Mouse (Mus musculus) MEL (cell line): ENCODE data around the gene Vamp2. TPM values are rescaled to one million over a fixed set of nuclear protein-coding genes. Genes with fewer than 3 reads are reported as not detected.

Source experiments
- DNase-seq: peaks from one replicate; pipeline ENCODE4 v3.0.0; 2011; ENCODE audit warnings: low read depth, low spot score
- H3K27ac ChIP-seq: 2 replicates; pipeline ENCODE4 v1.5.1; 2012; ENCODE audit warnings: low read depth, mild to moderate bottlenecking, control low read depth, low read length, moderate library complexity; ENCODE audit not compliant: control insufficient read depth
- H3K27me3 ChIP-seq, 2 experiments: fragments of 150-350 bp in 1 of 2; sonication (generic) in 1 of 2; 2 replicates each; pipeline ENCODE4 v1.6.1; 2012; ENCODE audit warnings: low read length in 2 of 2, mild to moderate bottlenecking in 2 of 2, improper control_type of control experiment in 1 of 2, moderate library complexity in 1 of 2; ENCODE audit not compliant: insufficient read depth in 2 of 2, control insufficient read depth in 1 of 2
- H3K36me3 ChIP-seq, 2 experiments: 2 replicates each; pipeline ENCODE4 v1.6.1; 2012 to 2014; ENCODE audit warnings: low read length in 2 of 2, improper control_type of control experiment in 1 of 2, inconsistent platforms in 1 of 2, mild to moderate bottlenecking in 1 of 2; ENCODE audit not compliant: insufficient read depth in 2 of 2, control insufficient read depth in 1 of 2
- H3K4me1 ChIP-seq, 2 experiments: fragments of 150-350 bp in 1 of 2; sonication (generic) in 1 of 2; 2 replicates each; pipeline ENCODE4 v1.6.1; 2012; ENCODE audit warnings: low read length in 2 of 2, improper control_type of control experiment in 1 of 2, mild to moderate bottlenecking in 1 of 2; ENCODE audit not compliant: insufficient read depth in 2 of 2, control insufficient read depth in 1 of 2
- H3K4me3 ChIP-seq, 2 experiments: fragments of 150-350 bp in 1 of 2; sonication (generic) in 1 of 2; 2 replicates each; pipeline ENCODE4 v1.5.1; 2012; ENCODE audit warnings: low read depth in 2 of 2, low read length in 2 of 2, mild to moderate bottlenecking in 2 of 2, moderate library complexity in 2 of 2, control low read depth in 1 of 2, improper control_type of control experiment in 1 of 2; ENCODE audit not compliant: control insufficient read depth in 1 of 2, insufficient read depth in 1 of 2
- H3K79me2 ChIP-seq: 2 replicates; pipeline ENCODE4 v1.6.1; 2012; ENCODE audit warnings: mild to moderate bottlenecking, low read length, moderate library complexity; ENCODE audit not compliant: control insufficient read depth, poor library complexity, insufficient read depth
- H3K9ac ChIP-seq: 2 replicates; pipeline ENCODE4 v1.6.1; 2012; ENCODE audit warnings: low read depth, mild to moderate bottlenecking, control low read depth, low read length, moderate library complexity; ENCODE audit not compliant: control insufficient read depth, poor library complexity, severe bottlenecking
- H3K9me3 ChIP-seq: fragments of 150-350 bp; sonication (generic); replicated peaks from 2 replicates; pipeline ENCODE4 v1.6.1; 2012; ENCODE audit warnings: mild to moderate bottlenecking, low read length, improper control_type of control experiment, moderate library complexity; ENCODE audit not compliant: insufficient read depth
- BHLHE40 ChIP-seq: IDR thresholded peaks from 2 replicates; pipeline ENCODE4 v1.6.1; 2012; ENCODE audit warnings: low read depth, mild to moderate bottlenecking, inconsistent platforms, low read length, improper control_type of control experiment, borderline replicate concordance
- CHD1 ChIP-seq: IDR thresholded peaks from 2 replicates; pipeline ENCODE4 v1.6.1; 2012; ENCODE audit warnings: low read depth, mild to moderate bottlenecking, inconsistent platforms, low read length, improper control_type of control experiment
- CHD2 ChIP-seq: IDR thresholded peaks from 2 replicates; pipeline ENCODE4 v1.6.1; 2011; ENCODE audit warnings: low read length, improper control_type of control experiment
- CTCF ChIP-seq, 3 experiments: IDR thresholded peaks in 2 of 3; conservative IDR thresholded peaks in 1 of 3; 2 replicates each; pipeline ENCODE4 v1.5.1; 2011 to 2012; ENCODE audit warnings: low read length in 3 of 3, low read depth in 2 of 3, mild to moderate bottlenecking in 2 of 3, improper control_type of control experiment in 1 of 3, inconsistent platforms in 1 of 3, mixed read lengths in 1 of 3, moderate library complexity in 1 of 3; ENCODE audit not compliant: control insufficient read depth in 1 of 3, insufficient read depth in 1 of 3, poor library complexity in 1 of 3, severe bottlenecking in 1 of 3
- E2F4 ChIP-seq: IDR thresholded peaks from 2 replicates; pipeline ENCODE4 v1.6.1; 2011; ENCODE audit warnings: low read depth, low read length, improper control_type of control experiment, borderline replicate concordance
- ELF1 ChIP-seq: IDR thresholded peaks from 2 replicates; pipeline ENCODE4 v1.6.1; 2014; ENCODE audit warnings: low read depth, mild to moderate bottlenecking, inconsistent platforms, low read length, improper control_type of control experiment, moderate library complexity
- EP300 ChIP-seq, 2 experiments: IDR thresholded peaks; 2 replicates each; pipeline ENCODE4 v1.6.1; 2011; ENCODE audit warnings: improper control_type of control experiment in 2 of 2, low read length in 2 of 2, low read depth in 1 of 2, mild to moderate bottlenecking in 1 of 2
- ETS1 ChIP-seq: IDR thresholded peaks from 2 replicates; pipeline ENCODE4 v1.6.1; 2012; ENCODE audit warnings: low read depth, mild to moderate bottlenecking, inconsistent platforms, low read length, improper control_type of control experiment, moderate library complexity
- GABPA ChIP-seq: IDR thresholded peaks from 2 replicates; pipeline ENCODE4 v1.6.1; 2012; ENCODE audit warnings: low read depth, mild to moderate bottlenecking, inconsistent platforms, low read length, improper control_type of control experiment, moderate library complexity
- HCFC1 ChIP-seq: IDR thresholded peaks from 2 replicates; pipeline ENCODE4 v1.6.1; 2012; ENCODE audit warnings: low read depth, mild to moderate bottlenecking, inconsistent platforms, low read length, improper control_type of control experiment, moderate library complexity
- JUND ChIP-seq: IDR thresholded peaks from 2 replicates; pipeline ENCODE4 v1.6.1; 2011; ENCODE audit warnings: low read depth, mild to moderate bottlenecking, improper control_type of control experiment, low read length
- MAZ ChIP-seq: IDR thresholded peaks from 2 replicates; pipeline ENCODE4 v1.6.1; 2012; ENCODE audit warnings: low read depth, mild to moderate bottlenecking, inconsistent platforms, low read length, improper control_type of control experiment
- MXI1 ChIP-seq: IDR thresholded peaks from 2 replicates; pipeline ENCODE4 v1.6.1; 2011; ENCODE audit warnings: mild to moderate bottlenecking, low read depth, low read length, improper control_type of control experiment
- MYB ChIP-seq: IDR thresholded peaks from 2 replicates; pipeline ENCODE4 v1.6.1; 2011; ENCODE audit warnings: mild to moderate bottlenecking, low read depth, low read length, improper control_type of control experiment
- MYC ChIP-seq: IDR thresholded peaks from 2 replicates; pipeline ENCODE4 v1.6.1; 2011; ENCODE audit warnings: low read depth, mild to moderate bottlenecking, low read length, improper control_type of control experiment, moderate library complexity
- NRF1 ChIP-seq: IDR thresholded peaks from 2 replicates; pipeline ENCODE4 v1.6.1; 2014; ENCODE audit warnings: low read depth, mild to moderate bottlenecking, inconsistent platforms, low read length, improper control_type of control experiment, moderate library complexity; ENCODE audit not compliant: poor library complexity, insufficient read depth, severe bottlenecking
- POLR2AphosphoS2 ChIP-seq: IDR thresholded peaks from 2 replicates; pipeline ENCODE4 v1.6.1; 2011; ENCODE audit warnings: low read length, improper control_type of control experiment
- RCOR1 ChIP-seq: IDR thresholded peaks from 2 replicates; pipeline ENCODE4 v1.6.1; 2012; ENCODE audit warnings: low read depth, mild to moderate bottlenecking, inconsistent platforms, low read length, improper control_type of control experiment
- SIN3A ChIP-seq: IDR thresholded peaks from 2 replicates; pipeline ENCODE4 v1.6.1; 2012; ENCODE audit warnings: low read length, improper control_type of control experiment, inconsistent platforms
- TAL1 ChIP-seq: IDR thresholded peaks from 2 replicates; pipeline ENCODE4 v1.6.1; 2012; ENCODE audit warnings: mild to moderate bottlenecking, inconsistent platforms, low read length, moderate library complexity, mixed read lengths
- UBTF ChIP-seq: IDR thresholded peaks from 2 replicates; pipeline ENCODE4 v1.6.1; 2012; ENCODE audit warnings: low read depth, mild to moderate bottlenecking, inconsistent platforms, low read length, improper control_type of control experiment, moderate library complexity, borderline replicate concordance; ENCODE audit not compliant: insufficient read depth
- USF1 ChIP-seq: IDR thresholded peaks from 2 replicates; pipeline ENCODE4 v1.6.1; 2014; ENCODE audit warnings: low read depth, mild to moderate bottlenecking, inconsistent platforms, low read length, improper control_type of control experiment, moderate library complexity
- USF2 ChIP-seq, 2 experiments: IDR thresholded peaks; 2 replicates each; pipeline ENCODE4 v1.6.1; 2011 to 2012; ENCODE audit warnings: improper control_type of control experiment in 2 of 2, low read length in 2 of 2, borderline replicate concordance in 1 of 2, inconsistent platforms in 1 of 2, low read depth in 1 of 2, mild to moderate bottlenecking in 1 of 2; ENCODE audit not compliant: insufficient read depth in 1 of 2
- ZC3H11A ChIP-seq: IDR thresholded peaks from 2 replicates; pipeline ENCODE4 v1.6.1; 2012; ENCODE audit warnings: low read depth, mild to moderate bottlenecking, inconsistent platforms, low read length, improper control_type of control experiment
- ZKSCAN1 ChIP-seq: IDR thresholded peaks from 2 replicates; pipeline ENCODE4 v1.6.1; 2012; ENCODE audit warnings: low read depth, mild to moderate bottlenecking, inconsistent platforms, low read length, improper control_type of control experiment, moderate library complexity
- ZMIZ1 ChIP-seq: IDR thresholded peaks from 2 replicates; pipeline ENCODE4 v1.6.1; 2012; ENCODE audit warnings: low read depth, mild to moderate bottlenecking, inconsistent platforms, low read length, improper control_type of control experiment, moderate library complexity
- ZNF384 ChIP-seq: IDR thresholded peaks from 2 replicates; pipeline ENCODE4 v1.6.1; 2012; ENCODE audit warnings: low read depth, mild to moderate bottlenecking, inconsistent platforms, low read length, improper control_type of control experiment
- polyA plus RNA-seq, 2 experiments: library from polyadenylated mRNA; stranded (reverse) in 1 of 2; unstranded in 1 of 2; fragments of >175 nt in 1 of 2; fragments of >200 nt in 1 of 2; gene quantifications; 2 replicates each; pipeline versions ENCODE4 v1.2.1 to v1.2.4; 2012; ENCODE audit warnings: low replicate concordance in 2 of 2, low read depth in 1 of 2; ENCODE audit not compliant: insufficient read length in 2 of 2, insufficient read depth in 1 of 2, missing spikeins in 1 of 2
- total RNA-seq: library from RNA; depleted of rRNA; stranded (reverse); fragments of 300-350 nt; gene quantifications from 2 replicates; pipeline ENCODE4 v1.2.3, GENCODE M21; 2012

Gene Vamp2
- total and polyA plus RNA-seq, 3 experiments: 3.3 to 28.9 TPM; not detected in 1

GRCm38 (mm10) chr11:69121741-69122335 lies 33.5 kb downstream of the Vamp2 start:
- peak overlapping the region; percentile 60 for H3K9ac ChIP-seq
- H3K4me1 ChIP-seq: peaks cover 0 to 16% of the 10 kb centered on the region in 2 experiments; a peak in 2 of 4 replicates
- TF ChIP-seq MAZ (peak; percentile 84; the same call in 1 of the 2 replicates), ETS1 (0 out of 2 replicates have a peak, but pooled peaks have one; percentile 18), TAL1 (no peak), UBTF (0 out of 2 replicates have a peak, but pooled peaks have one; percentile 15)
- H3K4me3 ChIP-seq: peak overlapping the region; percentile 20 to 88
- H3K36me3 ChIP-seq: peaks cover 0 to 5% of the 10 kb centered on the region in 2 experiments; a peak in 2 of 4 replicates
- H3K27me3 ChIP-seq: no peaks in the 10 kb centered on the region
- no peaks in the 10 kb centered on the region; the same call in 1 of the 2 replicates for H3K79me2 ChIP-seq
- peak; percentile 65 for DNase-seq
- H3K9me3 ChIP-seq: no peaks in the 10 kb centered on the region
- no peak overlapping the region for H3K27ac ChIP-seq

GRCm38 (mm10) chr11:69122336-69122951 lies 34.2 kb downstream of the Vamp2 start, which contains the start of gene 9130213A22Rik:
9130213A22Rik (minus strand) TSS chr11:69122589.
- Histone ChIP-seq H3K9ac (peak within 1 kb of the TSS; percentile 60), H3K36me3 (no peaks in the 10 kb centered on the region; a peak in 1 of 4 replicates), H3K9me3 (no peaks in the 10 kb centered on the region), H3K4me3 (peak within 1 kb of the TSS; percentile 20 to 88), H3K27me3 (no peaks in the 10 kb centered on the region), H3K4me1 (peaks cover 0 to 10% of the 10 kb centered on the region in 2 experiments; a peak in 2 of 4 replicates), H3K27ac (no peak within 1 kb of the TSS), H3K79me2 (no peaks in the 10 kb centered on the region; the same call in 1 of the 2 replicates)
- DNase-seq: peak; percentile 88
- TF ChIP-seq CTCF (IDR thresholded peaks at IDR 0.05 in 2 of 3, conservative IDR thresholded peaks at IDR 0.05 in 1 of 3; ENCODE audit: control insufficient read depth in 1 of 3, insufficient read depth in 1 of 3, low read depth in 2 of 3, low read length in 3 of 3, poor library complexity in 1 of 3, severe bottlenecking in 1 of 3): peak in 2 of 3 experiments; percentile 68 to 81; a peak in 5 of 6 replicates
- no peak for TF ChIP-seq USF2 (IDR thresholded peaks at IDR 0.05; ENCODE audit: borderline replicate concordance in 1 of 2, insufficient read depth in 1 of 2, low read depth in 1 of 2, low read length in 2 of 2)
- TF ChIP-seq HCFC1: 0 out of 2 replicates have a peak, but pooled peaks have one; percentile 50
- 0 out of 2 replicates have a peak, but pooled peaks have one; percentile 9 for TF ChIP-seq ZNF384
- no peak for TF ChIP-seq ELF1
- no peak for TF ChIP-seq MYC
- no peak for TF ChIP-seq POLR2AphosphoS2
- no peak for TF ChIP-seq ZKSCAN1
- TF ChIP-seq E2F4: no peak
- peak; percentile 56; the same call in 1 of the 2 replicates for TF ChIP-seq MAZ
- TF ChIP-seq NRF1: peak; percentile 30; the same call in 1 of the 2 replicates
- TF ChIP-seq UBTF: peak; percentile 96; the same call in 1 of the 2 replicates
- peak; percentile 90; the same call in 1 of the 2 replicates for TF ChIP-seq CHD1
- TF ChIP-seq ZC3H11A: no peak
- TF ChIP-seq BHLHE40: no peak
- no peak for TF ChIP-seq MYB
- TF ChIP-seq USF1: no peak
- no peak for TF ChIP-seq TAL1
- 0 out of 2 replicates have a peak, but pooled peaks have one; percentile 73 for TF ChIP-seq MXI1
- no peak for TF ChIP-seq JUND
- TF ChIP-seq CHD2: no peak
- peak; percentile 51 for TF ChIP-seq SIN3A
- TF ChIP-seq ETS1: no peak
- TF ChIP-seq EP300 (IDR thresholded peaks at IDR 0.05; ENCODE audit: low read depth in 1 of 2, low read length in 2 of 2): no peak
- TF ChIP-seq RCOR1: no peak
- TF ChIP-seq GABPA: no peak
- no peak for TF ChIP-seq ZMIZ1
